9 mouse cellular contexts compared by ENCODE assay signal in the genomic region with DNA sequence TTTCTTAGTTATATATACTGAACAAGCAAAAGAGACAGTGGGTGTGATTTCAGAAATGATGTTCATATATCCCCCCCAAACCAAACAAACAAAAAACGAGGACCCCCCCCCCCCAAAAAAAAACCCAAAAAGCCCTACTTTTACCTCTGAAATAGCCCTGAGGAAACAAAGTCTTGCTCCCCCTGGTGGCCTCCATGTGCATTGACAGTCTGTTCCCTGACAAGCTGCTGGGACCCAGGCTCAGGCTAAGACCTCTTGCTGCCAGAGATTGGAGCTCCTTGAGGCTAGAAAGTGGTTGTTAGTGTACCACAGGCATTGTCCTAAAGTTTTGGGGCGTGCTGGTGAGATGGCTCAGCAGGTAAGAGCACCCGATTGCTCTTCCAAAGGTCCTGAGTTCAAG. TPM values are rescaled to one million over a fixed set of nuclear protein-coding genes. Genes with fewer than 3 reads are reported as not detected.
A peak's percentile ranks its signal among the peaks of the same experiment; 100 is the strongest.
DNase-seq lines count a peak whose midpoint lies in the region; ATAC-seq and TF ChIP-seq lines count a peak whose summit lies in the region.
"Had no signal": no experiment of that assay in that cellular context is flagged by ENCODE, and none has a peak within 500 bp of the region (broad histone marks: within the 10 kb centered on the region; RNA-seq: fewer than 3 reads in every experiment).

No protein-coding gene starts in this region.

- no peaks in the 10 kb centered on the region for H3K36me3 ChIP-seq in heart, postnatal 0 days (replicated peaks; ENCODE audit: control insufficient read depth, insufficient read depth, low read length)
- H3K36me3 ChIP-seq: embryonic facial prominence, embryonic 12.5 days had no signal

- intact Hi-C loops in heart, postnatal 25 days (cut with DNase I), result loop anchor here (1.0 to 5.0 kb wide), 3 partner anchors 34 to 244 kb away; no protein-coding TSS in a partner anchor

- no peak for TF ChIP-seq POLR2A in olfactory bulb, adult 2 months (IDR thresholded peaks at IDR 0.05; ENCODE audit: insufficient read depth, low read depth, low read length)

- no peaks in the 10 kb centered on the region for H3K27me3 ChIP-seq in heart, postnatal 0 days (ENCODE audit: control insufficient read depth, insufficient read depth, low read length)
- H3K27me3 ChIP-seq: embryonic facial prominence, embryonic 12.5 days had no signal

- peak; percentile 5 for DNase-seq in heart, postnatal 0 days (ENCODE audit: low spot score)
- no peak for DNase-seq in heart, postnatal 25 days (ENCODE audit: low spot score)
- DNase-seq in urinary bladder, postnatal 25 days (ENCODE audit: low spot score), result peak; percentile 46
- DNase-seq in urinary bladder, postnatal 14 days (ENCODE audit: low spot score), result no peak
- peak; percentile 44 to 65 for DNase-seq in cerebellum, postnatal 25 days
- no peak for DNase-seq in layer of hippocampus, postnatal 14 days (ENCODE audit: low spot score in 2 of 2)
- DNase-seq in right cerebral cortex, postnatal 14 days, result no peak

- ATAC-seq in heart, postnatal 0 days (ENCODE audit: insufficient read depth, low read depth), result no peak

- WGBS in heart, postnatal 0 days, result 64% methylated on average over 3 of the region's 3 CpGs
- 53% methylated on average over 3 of the region's 3 CpGs for WGBS in olfactory bulb, adult 2 months

- TF ChIP-seq CTCF in heart, postnatal 0 days (IDR thresholded peaks at IDR 0.05; ENCODE audit: low read depth), result peak; percentile 51
- peak; percentile 28; the same call in 1 of the 2 replicates for TF ChIP-seq CTCF in olfactory bulb, adult 2 months (IDR thresholded peaks at IDR 0.05; ENCODE audit: insufficient read depth, low read depth, low read length)

- TF ChIP-seq EP300 in heart, postnatal 0 days (IDR thresholded peaks at IDR 0.05; ENCODE audit: low read depth), result no peak

- no peak overlapping the region for H3K4me2 ChIP-seq in heart, postnatal 0 days (ENCODE audit: low read depth, low read length)
- H3K4me2 ChIP-seq: embryonic facial prominence, embryonic 12.5 days had no signal

- no peak overlapping the region for H3K9ac ChIP-seq in heart, postnatal 0 days (replicated peaks; ENCODE audit: low read depth, low read length)
- H3K9ac ChIP-seq: embryonic facial prominence, embryonic 12.5 days had no signal

- H3K4me1 ChIP-seq in heart, postnatal 0 days (ENCODE audit: control insufficient read depth, insufficient read depth), result 0 out of 2 replicates have a peak, but pooled peaks cover 3% of the 10 kb centered on the region
- no peaks in the 10 kb centered on the region for H3K4me1 ChIP-seq in olfactory bulb, adult 2 months (ENCODE audit: control insufficient read depth, insufficient read depth, low read length)

- H3K9me3 ChIP-seq in heart, postnatal 0 days (replicated peaks; ENCODE audit: control insufficient read depth, low read length), result no peaks in the 10 kb centered on the region
- H3K9me3 ChIP-seq: embryonic facial prominence, embryonic 12.5 days had no signal

- H3K4me3 ChIP-seq in heart, postnatal 0 days (ENCODE audit: low read depth, low read length), result no peak overlapping the region
- no peak overlapping the region for H3K4me3 ChIP-seq in olfactory bulb, adult 2 months (ENCODE audit: insufficient read depth, low read depth, low read length)
- H3K4me3 ChIP-seq: embryonic facial prominence, embryonic 12.5 days had no signal

- no peak overlapping the region for H3K27ac ChIP-seq in heart, postnatal 0 days (ENCODE audit: low read depth)
- H3K27ac ChIP-seq in olfactory bulb, adult 2 months (ENCODE audit: insufficient read depth, low read depth, low read length), result no peak overlapping the region
- H3K27ac ChIP-seq: embryonic facial prominence, embryonic 12.5 days had no signal

RNA-seq across cellular contexts. Expression of a gene that starts 28.6 kb away (rescaled TPM):
- total RNA-seq in heart, postnatal 0 days (2014; rRNA removed; ENCODE audit: low replicate concordance), result 16.4 and 52.8 TPM in 2 replicates
- polyA plus RNA-seq in heart, postnatal 0 days (2015; fragmentation: Nextera tagmentation; extraction: Ambion mirVana), result 21.7 and 23.3 TPM in 2 replicates
- total RNA-seq in heart, postnatal 25 days (2021), result 10 to 100 TPM; 10.3 to 13.5 TPM
- polyA plus RNA-seq in olfactory bulb, adult 2 months (2012; ENCODE audit: insufficient read depth, insufficient read length, low replicate concordance, missing spikeins), result not detected in 2 replicates
- total RNA-seq in layer of hippocampus, postnatal 14 days (2021), result 10 to 100 TPM; 78.5 to 79.8 TPM

RNA-seq across cellular contexts. Expression of a gene that starts 31.4 kb away (rescaled TPM):
- total RNA-seq in heart, postnatal 0 days (2014; rRNA removed; ENCODE audit: low replicate concordance), result 44.1 and 61.7 TPM in 2 replicates
- 39.2 and 40.7 TPM in 2 replicates for polyA plus RNA-seq in heart, postnatal 0 days (2015; fragmentation: Nextera tagmentation; extraction: Ambion mirVana)
- 10 to 100 TPM; 36.6 to 36.7 TPM for total RNA-seq in heart, postnatal 25 days (2021)
- polyA plus RNA-seq in olfactory bulb, adult 2 months (2012; ENCODE audit: insufficient read depth, insufficient read length, low replicate concordance, missing spikeins), result not detected in 2 replicates
- total RNA-seq in layer of hippocampus, postnatal 14 days (2021), result 1 to 10 TPM; 3.6 to 6.2 TPM

RNA-seq across cellular contexts. Expression of a gene that starts 32.0 kb away (rescaled TPM):
- 11.4 and 15.0 TPM in 2 replicates for total RNA-seq in heart, postnatal 0 days (2014; rRNA removed; ENCODE audit: low replicate concordance)
- polyA plus RNA-seq in heart, postnatal 0 days (2015; fragmentation: Nextera tagmentation; extraction: Ambion mirVana), result 5.2 and 5.6 TPM in 2 replicates
- 10 to 100 TPM in 1 of 2 experiments, 1 to 10 TPM in 1; 10.0 to 12.6 TPM for total RNA-seq in heart, postnatal 25 days (2021)
- not detected in 2 replicates for polyA plus RNA-seq in olfactory bulb, adult 2 months (2012; ENCODE audit: insufficient read depth, insufficient read length, low replicate concordance, missing spikeins)
- 1 to 10 TPM; 8.5 to 9.8 TPM for total RNA-seq in layer of hippocampus, postnatal 14 days (2021)

Comparison
In these comparisons a context has a peak if more than half of its experiments do, and no peak if none do; other contexts are left out.
1. DNase-seq: peak in heart, postnatal 0 days (single experiment), urinary bladder, postnatal 25 days (single experiment) and cerebellum, postnatal 25 days (2 of 2); none in heart, postnatal 25 days (single experiment), urinary bladder, postnatal 14 days (single experiment), layer of hippocampus, postnatal 14 days (0 of 2) and right cerebral cortex, postnatal 14 days (single experiment).